Mouse (Mus musculus) gastrocnemius, adult 18-20 months (tissue): ENCODE measurements around the gene Hist2h2aa2. TPM values are rescaled to one million over a fixed set of nuclear protein-coding genes. Genes with fewer than 3 reads are reported as not detected.
"Not testable (repeated sequence)": the region's sequence is repeated elsewhere in the genome, so short reads cannot be mapped to it uniquely, and the experiment has no call there.

Experiments used
- DNase-seq: peaks from one replicate; pipeline ENCODE4 v3.0.0; 2021; ENCODE audit warnings: low spot score
- long read RNA-seq, 2 experiments: library from polyadenylated mRNA; stranded (forward); transcript quantifications; one replicate each; pipeline ENCODE4 v2.0.0; 2021
- total RNA-seq, 2 experiments: library from RNA; stranded (reverse); gene quantifications; 2 replicates each; pipeline ENCODE4 v1.2.3; 2021

Hist2h2aa2 gene
- total RNA-seq = 100 to 1,000 TPM; 170 to 186 TPM
- long read RNA-seq, experiment 1, transcript Hist2h2aa2-201 (1 exons, 528 nt) = major isoform, 54 of 54 reads
- long read RNA-seq, experiment 1, partial matches to known transcripts = 0 of 54 reads
- long read RNA-seq, experiment 1, other reads (novel, unspliced or antisense) = 0 of 54 reads
- long read RNA-seq, experiment 2, transcript Hist2h2aa2-201 (1 exons, 528 nt) = major isoform, 46 of 46 reads
- long read RNA-seq, experiment 2, partial matches to known transcripts = 0 of 46 reads
- long read RNA-seq, experiment 2, other reads (novel, unspliced or antisense) = 0 of 46 reads

DNA sequence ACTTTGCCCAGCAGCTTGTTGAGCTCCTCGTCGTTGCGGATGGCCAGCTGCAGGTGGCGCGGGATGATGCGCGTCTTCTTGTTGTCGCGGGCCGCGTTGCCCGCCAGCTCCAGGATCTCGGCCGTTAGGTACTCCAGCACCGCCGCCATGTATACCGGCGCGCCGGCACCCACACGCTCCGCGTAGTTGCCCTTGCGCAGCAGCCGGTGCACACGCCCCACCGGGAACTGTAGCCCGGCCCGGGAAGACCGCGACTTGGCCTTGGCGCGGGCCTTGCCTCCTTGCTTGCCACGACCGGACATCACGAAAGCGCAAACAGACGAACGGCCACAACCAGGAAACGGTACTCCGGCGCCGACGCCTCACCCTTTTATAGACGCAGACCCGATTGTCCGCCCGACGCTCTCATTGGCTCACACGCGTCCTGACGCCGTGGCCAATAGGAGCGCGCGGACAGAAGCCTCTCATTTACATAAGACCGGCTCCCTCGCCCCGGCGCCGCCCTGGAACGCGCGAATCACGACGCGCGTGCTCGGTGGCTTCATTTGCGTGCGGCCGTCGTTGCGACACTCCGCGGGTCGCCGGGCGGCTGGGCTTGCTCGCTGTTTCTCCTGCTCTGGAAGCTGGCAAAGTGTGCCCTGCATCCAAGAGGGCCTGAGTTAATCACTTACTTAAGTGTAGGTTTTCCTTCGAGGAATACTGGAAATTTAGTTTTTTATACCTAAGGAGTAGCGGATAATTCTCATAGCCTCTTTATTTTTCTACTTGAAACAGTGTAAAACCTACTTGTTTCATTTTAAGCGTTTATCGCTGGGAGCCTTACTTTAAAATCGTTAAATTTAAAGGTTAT lies at the start of gene Hist2h2aa2:
Gene Hist2h2aa2, minus strand, starts transcription at position 328 of the 850 bp plus-strand sequence.
- peak; percentile 95 for DNase-seq

GRCm38 (mm10) chr3:96289201-96289600 lies 49.1 kb upstream of the Hist2h2aa2 start:
- DNase-seq = no peak

- DNase-seq = not testable (repeated sequence)
Measured at GRCm38 (mm10) chr3:96287334-96287733, 47.3 kb upstream of the Hist2h2aa2 start.

DNA sequence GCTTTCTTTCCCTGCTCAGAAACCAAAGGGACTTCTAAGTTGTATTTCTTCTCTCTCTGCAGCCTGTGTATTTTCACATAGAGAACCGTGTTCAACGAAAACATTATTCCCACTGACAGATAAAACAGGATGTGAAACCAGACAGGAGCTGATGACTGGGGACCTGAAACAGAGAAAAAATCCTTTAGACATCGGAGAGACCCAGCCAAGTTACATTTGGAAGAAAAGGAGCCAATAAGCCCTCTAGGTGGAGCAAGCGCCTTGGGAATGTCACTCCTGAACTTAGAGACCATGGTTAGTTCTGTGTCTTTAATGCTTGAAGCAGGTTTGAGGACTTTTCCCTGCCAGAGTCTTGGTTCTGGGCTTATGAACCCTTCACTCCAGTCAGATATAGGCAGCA lies 44.4 kb upstream of the Hist2h2aa2 start:
- no peak for DNase-seq

GRCm38 (mm10) chr3:96280660-96281059 lies 40.6 kb upstream of the Hist2h2aa2 start:
- no peak for DNase-seq

GRCm38 (mm10) chr3:96277800-96278624 lies 37.9 kb upstream of the Hist2h2aa2 start:
- DNase-seq = peak; percentile 91

- DNase-seq = no peak
Measured at GRCm38 (mm10) chr3:96277428-96277799, 37.3 kb upstream of the Hist2h2aa2 start.

GRCm38 (mm10) chr3:96273591-96274465 lies 33.8 kb upstream of the Hist2h2aa2 start:
- no peak for DNase-seq

- peak; percentile 92 for DNase-seq
Measured at GRCm38 (mm10) chr3:96269511-96270474, 29.7 kb upstream of the Hist2h2aa2 start, which contains the start of gene Hist2h2bb. Gene Hist2h2bb (plus strand): TSS chr3:96269752.

GRCm38 (mm10) chr3:96268776-96269378 lies 28.8 kb upstream of the Hist2h2aa2 start:
- not testable (repeated sequence) for DNase-seq

GRCm38 (mm10) chr3:96268051-96268775 lies 28.1 kb upstream of the Hist2h2aa2 start, which contains the start of gene Hist2h3b:
Gene Hist2h3b (plus strand): TSS chr3:96268654.
- DNase-seq = peak; percentile 74

- DNase-seq = no peak
Measured at GRCm38 (mm10) chr3:96267541-96267940, 27.5 kb upstream of the Hist2h2aa2 start.

DNA sequence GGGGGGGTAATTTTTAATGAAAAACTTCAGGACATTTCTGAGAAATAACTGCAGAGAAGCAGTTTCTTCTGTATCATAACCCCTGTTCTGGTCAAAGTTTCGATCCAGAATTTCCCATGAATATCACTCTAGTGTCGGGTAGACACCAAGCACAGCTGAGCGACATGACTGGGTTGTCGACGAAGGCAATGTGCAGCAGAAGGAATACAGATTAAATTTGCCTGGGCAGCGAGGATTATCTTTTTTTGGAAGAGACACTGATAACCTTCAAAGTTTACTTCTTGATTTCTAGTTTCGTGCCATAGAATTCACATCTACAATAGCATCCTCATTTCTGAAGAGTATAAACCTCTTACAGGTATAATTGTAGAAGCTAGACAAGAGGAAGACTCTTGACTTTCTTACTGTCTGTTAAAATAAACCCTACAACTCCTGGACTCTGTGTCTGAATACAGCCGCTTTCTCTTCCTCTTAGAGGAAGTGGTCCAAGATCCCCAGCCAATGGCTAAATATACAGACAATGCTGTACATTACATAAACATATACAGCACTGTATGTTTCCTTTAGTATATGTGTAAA lies 26.1 kb upstream of the Hist2h2aa2 start:
- DNase-seq = no peak

DNA sequence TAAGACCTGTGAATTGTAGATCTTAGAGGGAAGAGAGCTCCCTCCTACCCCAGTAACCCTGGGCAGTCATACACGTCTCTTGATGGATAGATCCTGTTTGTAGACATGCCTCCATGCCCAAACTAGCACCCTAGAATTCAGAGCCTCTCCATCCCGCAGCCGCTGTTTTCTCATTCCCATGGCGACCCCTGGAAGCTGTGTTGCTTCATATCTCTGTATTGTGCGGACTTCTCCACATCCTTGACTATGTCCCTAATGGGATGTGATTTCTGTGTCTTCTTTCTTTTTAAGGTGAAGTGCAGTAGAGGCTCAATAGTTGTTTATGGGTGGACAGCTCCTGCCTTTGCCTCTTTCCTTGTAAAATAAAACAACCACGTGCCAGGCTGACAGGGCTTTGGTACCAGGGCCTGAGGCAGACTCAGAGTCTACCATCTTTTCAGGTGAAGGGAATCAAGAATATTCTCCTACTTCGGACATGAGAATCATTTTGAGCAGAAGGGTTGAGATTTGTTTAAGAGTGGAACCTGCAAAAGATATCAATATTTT lies 24.4 kb upstream of the Hist2h2aa2 start:
- no peak for DNase-seq

- DNase-seq = no peak
Measured at GRCm38 (mm10) chr3:96263558-96264403, 23.7 kb upstream of the Hist2h2aa2 start.

- DNase-seq = peak; percentile 98
Measured at GRCm38 (mm10) chr3:96262979-96263550, 23.0 kb upstream of the Hist2h2aa2 start, which contains the start of gene Hist2h4. Gene Hist2h4 (minus strand): TSS chr3:96263311.
